Mouse (Mus musculus) heart, adult 11 months (tissue): Measurements from ENCODE around the gene Olfr679.
A peak's percentile ranks its signal among the peaks of the same experiment; 100 is the strongest.
"Not testable (repeated sequence)": the region's sequence is repeated elsewhere in the genome, so short reads cannot be mapped to it uniquely, and the experiment has no call there.

Experiments used
- DNase-seq: peaks from one replicate; pipeline ENCODE4 v3.0.0; 2022

Gene Olfr679

GRCm38 (mm10) chr7:105080905-105081304 lies at the start of gene Olfr679:
Olfr679 (plus strand) TSS chr7:105081205.
- no peak for DNase-seq

GRCm38 (mm10) chr7:105032398-105032797 lies 48.6 kb upstream of the Olfr679 start, which contains the start of gene Olfr676:
Olfr676 (plus strand) TSS chr7:105032698.
- DNase-seq: no peak

GRCm38 (mm10) chr7:105033836-105034235 lies 47.2 kb upstream of the Olfr679 start:
- DNase-seq: not testable (repeated sequence)

GRCm38 (mm10) chr7:105058951-105059350 lies 22.1 kb upstream of the Olfr679 start:
- DNase-seq: no peak

- no peak for DNase-seq
Measured at GRCm38 (mm10) chr7:105064175-105064574, 16.8 kb upstream of the Olfr679 start, which contains the start of gene Olfr678. Olfr678 (plus strand) TSS chr7:105064475.

GRCm38 (mm10) chr7:105092717-105093116 lies 11.7 kb downstream of the Olfr679 start, which contains the start of gene Olfr680-ps1:
Olfr680-ps1 (minus strand) TSS chr7:105092817.
- DNase-seq: not testable (repeated sequence)

- peak; percentile 44 for DNase-seq
Measured at GRCm38 (mm10) chr7:105116536-105116935, 35.5 kb downstream of the Olfr679 start, which contains the start of gene Olfr681. Olfr681 (plus strand) TSS chr7:105116836.
